Mouse (Mus musculus) embryo, embryonic 11.5 days (tissue): ENCODE measurements around the gene Trim40.
"Not testable (repeated sequence)": the region's sequence is repeated elsewhere in the genome, so short reads cannot be mapped to it uniquely, and the experiment has no call there.

Experiments
- DNase-seq: peaks from one replicate; pipeline ENCODE4 v3.0.0-alpha.2; 2012; ENCODE audit warnings: low read depth, low spot score

Trim40 gene

GRCm38 (mm10) chr17:36893387-36893786 is 3.5 kb upstream of the Trim40 start:
- DNase-seq, result no peak

- DNase-seq, result no peak
Measured at GRCm38 (mm10) chr17:36892362-36892761, 2.4 kb upstream of the Trim40 start.

- not testable (repeated sequence) for DNase-seq
Measured at GRCm38 (mm10) chr17:36891496-36891895, 1.6 kb upstream of the Trim40 start.

- DNase-seq, result no peak
Measured at GRCm38 (mm10) chr17:36885132-36885790, 4.7 kb downstream of the Trim40 start.

GRCm38 (mm10) chr17:36883350-36883749 is 6.6 kb downstream of the Trim40 start:
- DNase-seq, result no peak

- no peak for DNase-seq
Measured at GRCm38 (mm10) chr17:36874636-36875035, 15.3 kb downstream of the Trim40 start.

GRCm38 (mm10) chr17:36869955-36870810 is 19.7 kb downstream of the Trim40 start:
- DNase-seq, result no peak

GRCm38 (mm10) chr17:36869284-36869954 is 20.5 kb downstream of the Trim40 start, which contains the start of gene Trim10:
Gene Trim10 (plus strand): TSS chr17:36869574.
- no peak for DNase-seq

GRCm38 (mm10) chr17:36868836-36869235 is 21.1 kb downstream of the Trim40 start:
- no peak for DNase-seq

GRCm38 (mm10) chr17:36866719-36867527 is 23.0 kb downstream of the Trim40 start, which contains the start of gene Trim15:
Gene Trim15 (minus strand): TSS chr17:36867210.
- DNase-seq, result no peak

- DNase-seq, result no peak
Measured at GRCm38 (mm10) chr17:36861680-36862079, 28.2 kb downstream of the Trim40 start.

GRCm38 (mm10) chr17:36858181-36858580 is 31.7 kb downstream of the Trim40 start:
- DNase-seq, result no peak

- no peak for DNase-seq
Measured at GRCm38 (mm10) chr17:36856236-36856635, 33.7 kb downstream of the Trim40 start.

- no peak for DNase-seq
Measured at GRCm38 (mm10) chr17:36855484-36855883, 34.4 kb downstream of the Trim40 start.

- no peak for DNase-seq
Measured at GRCm38 (mm10) chr17:36851627-36852026, 38.3 kb downstream of the Trim40 start.

GRCm38 (mm10) chr17:36851200-36851599 is 38.7 kb downstream of the Trim40 start:
- DNase-seq, result no peak

GRCm38 (mm10) chr17:36849992-36850391 is 39.9 kb downstream of the Trim40 start:
- no peak for DNase-seq

- no peak for DNase-seq
Measured at GRCm38 (mm10) chr17:36848911-36849310, 41.0 kb downstream of the Trim40 start.

- DNase-seq, result no peak
Measured at GRCm38 (mm10) chr17:36844725-36845124, 45.2 kb downstream of the Trim40 start.

GRCm38 (mm10) chr17:36844286-36844719 is 45.6 kb downstream of the Trim40 start:
- DNase-seq, result no peak

GRCm38 (mm10) chr17:36843696-36844095 is 46.2 kb downstream of the Trim40 start:
- no peak for DNase-seq
